Mouse (Mus musculus) CH12.LX (cell line): ENCODE results near the gene Dnaaf5.

Experiments
- POLR2A ChIP-seq: IDR thresholded peaks from 2 replicates; pipeline ENCODE4 v1.6.1; 2011; ENCODE audit warnings: low read depth, mild to moderate bottlenecking, improper control_type of control experiment, low read length
- UBTF ChIP-seq: IDR thresholded peaks from 2 replicates; pipeline ENCODE4 v1.6.1; 2012; ENCODE audit warnings: low read depth, mild to moderate bottlenecking, inconsistent platforms, low read length, improper control_type of control experiment, moderate library complexity

GRCm38 (mm10) chr5:139161632-139162031 lies 11.6 kb downstream of the Dnaaf5 start:
- TF ChIP-seq UBTF (peak; percentile 80), POLR2A (no peak)
